Mouse (Mus musculus): ENCODE data around the gene Dusp5. TPM values are rescaled to one million over a fixed set of nuclear protein-coding genes. Genes with fewer than 3 reads are reported as not detected.
"Not testable (repeated sequence)": the region's sequence is repeated elsewhere in the genome, so short reads cannot be mapped to it uniquely, and the experiment has no call there.

Gene Dusp5
- polyA plus RNA-seq, 1 experiment from 2014 or later, result 33.2 TPM

GRCm38 (mm10) chr19:53575296-53576010, 46.5 kb downstream of the Dusp5 start:
- DNase-seq (ENCODE audit: low spot score), result no peak

DNA sequence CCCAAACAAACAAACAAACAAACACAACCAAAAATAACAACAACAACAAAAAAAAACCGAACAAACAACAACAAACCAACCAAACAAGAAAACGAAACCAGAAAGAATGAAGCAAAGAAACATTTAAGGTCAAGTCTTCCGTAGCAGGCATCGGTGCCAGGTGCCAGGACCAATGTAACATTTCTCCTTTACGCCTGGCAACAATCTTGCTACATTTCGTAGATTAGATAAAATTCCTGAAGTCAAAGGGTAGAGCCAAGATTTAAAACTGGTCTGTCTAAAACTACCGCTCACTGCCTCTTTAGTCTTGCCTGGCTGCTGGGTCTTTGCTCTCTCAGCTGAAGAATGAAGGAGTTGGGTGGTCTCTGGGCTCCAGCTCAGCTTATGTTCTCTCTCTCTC, 47.2 kb downstream of the Dusp5 start:
- no peak for DNase-seq (ENCODE audit: low spot score)

DNA sequence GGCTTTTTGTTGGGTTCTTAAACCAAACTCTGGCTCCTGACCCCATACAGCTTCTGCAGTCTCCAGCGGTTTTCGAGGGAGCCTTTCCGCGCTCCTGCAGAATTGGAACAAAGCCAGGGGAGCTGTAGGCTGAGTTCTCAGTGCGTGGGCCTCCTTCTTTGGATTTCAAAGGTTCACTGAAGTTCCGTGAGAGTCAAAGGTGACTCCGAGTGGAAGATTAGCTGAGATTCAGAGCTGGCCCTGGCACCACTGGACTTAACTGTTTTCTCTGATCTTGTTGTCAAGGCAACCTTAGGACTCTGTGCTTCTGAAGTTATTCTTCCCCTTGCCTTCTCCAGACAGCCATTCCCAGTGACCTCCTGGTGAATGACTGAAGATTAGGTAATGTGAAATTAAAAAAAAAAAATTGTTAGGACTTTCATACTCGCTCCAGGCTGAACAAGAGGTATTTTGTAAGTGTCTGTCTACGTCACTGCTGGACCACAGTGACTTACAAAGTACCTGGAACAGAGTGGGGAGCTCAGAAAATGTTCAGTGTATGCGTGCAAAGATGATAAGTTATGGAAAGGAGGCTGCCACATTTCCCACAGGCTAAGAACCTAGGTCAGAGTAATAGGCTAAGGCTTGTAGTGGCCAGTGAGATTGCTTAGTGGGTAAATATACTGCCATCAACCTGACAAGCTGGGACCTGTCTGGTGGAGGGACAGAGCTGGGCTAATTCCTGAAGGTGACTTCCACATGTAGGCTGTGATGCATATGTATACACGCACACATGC, 48.3 kb downstream of the Dusp5 start:
- DNase-seq (ENCODE audit: low spot score), result no peak

DNA sequence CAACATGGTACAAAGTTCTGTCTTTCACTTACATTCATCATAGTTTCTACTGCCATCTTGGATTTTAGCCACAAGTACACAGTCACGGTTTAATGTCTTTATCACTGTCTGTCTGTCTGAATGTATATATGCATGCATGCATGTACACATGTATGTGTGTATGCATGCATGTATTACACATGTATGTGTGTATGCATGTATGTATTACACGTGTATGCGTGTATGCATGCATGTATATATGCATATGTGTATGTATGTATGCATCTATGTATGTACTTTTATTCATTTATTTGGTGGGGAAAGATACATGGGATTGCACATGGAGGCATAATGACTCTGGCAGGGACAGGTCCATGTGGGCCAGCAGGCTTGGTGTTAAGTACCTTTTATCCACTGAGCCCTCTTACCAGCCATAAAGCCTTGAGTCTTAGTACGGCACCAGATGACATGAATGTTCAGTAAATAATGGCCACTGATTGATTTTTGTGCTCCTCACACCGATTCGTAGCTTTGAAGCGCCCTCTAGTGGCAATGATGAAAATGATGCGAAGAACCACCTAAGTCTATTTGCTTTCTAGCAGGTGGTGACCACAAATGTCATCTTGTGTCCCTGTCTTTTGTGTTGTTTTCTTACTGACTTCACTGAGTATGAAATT, 49.8 kb downstream of the Dusp5 start:
- peak; percentile 84 for DNase-seq (ENCODE audit: low spot score)

- DNase-seq (ENCODE audit: low spot score), result not testable (repeated sequence)
Observed at GRCm38 (mm10) chr19:53580271-53580670, 51.4 kb downstream of the Dusp5 start.

- DNase-seq (ENCODE audit: low spot score), result not testable (repeated sequence)
Observed at GRCm38 (mm10) chr19:53587686-53588085, 58.8 kb downstream of the Dusp5 start.

DNA sequence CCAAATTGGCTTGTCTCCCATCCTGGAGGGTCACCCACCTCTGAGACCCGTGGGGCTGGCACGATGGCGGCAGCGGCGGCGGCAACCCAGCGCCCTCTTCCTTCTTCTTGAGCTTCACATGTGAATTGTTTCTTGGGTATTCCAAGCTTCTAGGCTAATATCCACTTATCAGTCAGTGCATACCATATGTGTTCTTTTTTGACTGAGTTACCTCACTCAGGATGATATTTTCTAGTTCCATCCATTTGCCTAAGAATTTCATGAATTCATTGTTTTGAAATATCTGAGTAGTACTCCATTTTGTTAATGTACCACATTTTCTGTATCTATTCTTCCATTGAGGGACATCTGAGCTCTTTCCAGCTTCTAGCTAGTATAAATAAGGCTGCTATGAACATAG, 60.1 kb downstream of the Dusp5 start, which contains the start of gene Nutf2-ps1:
TSS of gene Nutf2-ps1 (minus strand) at position 101 of the 400 bp plus-strand sequence.
- DNase-seq (ENCODE audit: low spot score), result not testable (repeated sequence)

Other genes with a start within 250 kb of the Dusp5 start
- 40.5 and 45.0 TPM in 2 replicates for gene Mxi1, start 218.6 kb upstream of the Dusp5 start, polyA plus RNA-seq (2015; fragmentation: Nextera tagmentation; extraction: Ambion mirVana)
- gene Gm10197, start 157.3 kb upstream of the Dusp5 start, polyA plus RNA-seq (2015; fragmentation: Nextera tagmentation; extraction: Ambion mirVana), result 2.1 and 2.5 TPM in 2 replicates
- gene Smndc1, start 138.5 kb upstream of the Dusp5 start, polyA plus RNA-seq (2015; fragmentation: Nextera tagmentation; extraction: Ambion mirVana), result 56.4 and 66.0 TPM in 2 replicates
- 267 and 304 TPM in 2 replicates for gene Nutf2-ps1, start 60.0 kb downstream of the Dusp5 start, polyA plus RNA-seq (2015; fragmentation: Nextera tagmentation; extraction: Ambion mirVana)
- gene Smc3, start 71.3 kb downstream of the Dusp5 start, polyA plus RNA-seq (2015; fragmentation: Nextera tagmentation; extraction: Ambion mirVana), result 67.0 and 72.5 TPM in 2 replicates
- gene Rbm20, start 148.2 kb downstream of the Dusp5 start, polyA plus RNA-seq (2015; fragmentation: Nextera tagmentation; extraction: Ambion mirVana), result 1.7 and 1.8 TPM in 2 replicates